Mouse (Mus musculus) liver, adult 2 months (tissue): ENCODE data around the gene Enthd1. TPM values are rescaled to one million over a fixed set of nuclear protein-coding genes. Genes with fewer than 3 reads are reported as not detected.
A peak's percentile ranks its signal among the peaks of the same experiment; 100 is the strongest.
"Not testable (repeated sequence)": the region's sequence is repeated elsewhere in the genome, so short reads cannot be mapped to it uniquely, and the experiment has no call there.

Experiments
- DNase-seq: peaks from one replicate; pipeline ENCODE4 v3.0.0-alpha.2; 2011; ENCODE audit warnings: low read depth, low spot score; ENCODE audit errors: extremely low read depth
- H3K27ac ChIP-seq: fragments of 200-500 bp; replicated peaks from 2 replicates; pipeline ENCODE4 v1.5.1; 2012; ENCODE audit warnings: low read depth, mild to moderate bottlenecking, control low read depth, inconsistent platforms, low read length; ENCODE audit not compliant: insufficient read depth
- H3K27me3 ChIP-seq: fragments of 200-500 bp; 2 replicates; pipeline ENCODE4 v1.6.1; 2012; ENCODE audit warnings: mild to moderate bottlenecking, moderate library complexity, low read length, inconsistent platforms; ENCODE audit not compliant: control insufficient read depth, insufficient read depth
- H3K36me3 ChIP-seq: fragments of 200-500 bp; 2 replicates; pipeline ENCODE4 v1.6.1; 2012; ENCODE audit warnings: low read length, inconsistent platforms; ENCODE audit not compliant: control insufficient read depth, insufficient read depth
- H3K4me1 ChIP-seq: fragments of 200-500 bp; 2 replicates; pipeline ENCODE4 v1.6.1; 2011; ENCODE audit warnings: low read length; ENCODE audit not compliant: control insufficient read depth, insufficient read depth
- H3K4me3 ChIP-seq: fragments of 200-500 bp; 2 replicates; pipeline ENCODE4 v1.5.1; 2011; ENCODE audit warnings: low read depth, mild to moderate bottlenecking, control low read depth, low read length, moderate library complexity; ENCODE audit not compliant: insufficient read depth
- H3K79me2 ChIP-seq: fragments of 200-500 bp; 2 replicates; pipeline ENCODE4 v1.6.1; 2012; ENCODE audit warnings: inconsistent platforms, mild to moderate bottlenecking, low read length, moderate library complexity; ENCODE audit not compliant: control insufficient read depth, insufficient read depth
- H3K9ac ChIP-seq: fragments of 200-500 bp; 2 replicates; pipeline ENCODE4 v1.6.1; 2012; ENCODE audit warnings: low read depth, mild to moderate bottlenecking, control low read depth, inconsistent platforms, low read length
- CTCF ChIP-seq: fragments of 200-500 bp; IDR thresholded peaks from 2 replicates; pipeline ENCODE4 v1.5.1; 2011; ENCODE audit warnings: low read depth, low read length, control low read depth
- POLR2A ChIP-seq: fragments of 200-500 bp; IDR thresholded peaks from 2 replicates; pipeline ENCODE4 v1.6.1; 2011; ENCODE audit warnings: low read length, control low read depth; ENCODE audit not compliant: insufficient read depth; ENCODE audit errors: extremely low read depth
- WGBS: fragments of 180-500 bp; shearing (Covaris S2); methylation state at CpG from one replicate; pipeline ENCODE4 v1.1.7; 2018; 5-methylcytosine and 5-hydroxymethylcytosine counted together
- polyA plus RNA-seq: library from polyadenylated mRNA; depleted of rRNA; stranded (reverse); fragments of >200 nt; gene quantifications from 2 replicates; pipeline ENCODE4 v1.2.3, GENCODE M21; 2012
- total RNA-seq: library from RNA; depleted of rRNA; stranded (reverse); fragments of >200 nt; gene quantifications from 2 replicates; pipeline ENCODE4 v1.2.3, GENCODE M21; 2014

Enthd1 gene
- total and polyA plus RNA-seq, 2 experiments, result not detected

DNA sequence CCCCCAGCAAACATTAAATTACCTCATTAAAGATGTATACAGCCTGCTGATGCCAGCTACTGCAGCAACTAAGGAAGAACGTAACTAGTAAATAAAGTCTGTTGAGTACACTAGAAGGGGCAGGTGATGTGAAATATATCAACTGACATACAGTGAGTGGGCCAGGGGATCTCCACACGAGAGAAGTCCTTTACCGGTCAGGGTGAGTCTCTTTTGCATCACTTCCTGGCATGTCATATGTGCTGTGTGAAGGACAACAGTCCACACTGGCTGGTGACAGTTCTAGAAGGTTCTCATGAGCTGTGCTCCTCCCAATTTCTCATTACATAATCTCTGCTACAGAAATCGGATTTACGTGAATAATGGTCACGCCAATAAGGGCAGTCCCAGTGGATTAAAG lies 27.8 kb upstream of the Enthd1 start:
- H3K9ac ChIP-seq, result no peak overlapping the region
- no peaks in the 10 kb centered on the region for H3K27me3 ChIP-seq
- no peaks in the 10 kb centered on the region for H3K36me3 ChIP-seq
- no peaks in the 10 kb centered on the region for H3K4me1 ChIP-seq
- no peak overlapping the region for H3K27ac ChIP-seq
- TF ChIP-seq POLR2A (no peak), CTCF (no peak)
- DNase-seq, result no peak
- WGBS, result 78% methylated on average over 6 of the region's 6 CpGs
- no peak overlapping the region for H3K4me3 ChIP-seq
- no peaks in the 10 kb centered on the region for H3K79me2 ChIP-seq

DNA sequence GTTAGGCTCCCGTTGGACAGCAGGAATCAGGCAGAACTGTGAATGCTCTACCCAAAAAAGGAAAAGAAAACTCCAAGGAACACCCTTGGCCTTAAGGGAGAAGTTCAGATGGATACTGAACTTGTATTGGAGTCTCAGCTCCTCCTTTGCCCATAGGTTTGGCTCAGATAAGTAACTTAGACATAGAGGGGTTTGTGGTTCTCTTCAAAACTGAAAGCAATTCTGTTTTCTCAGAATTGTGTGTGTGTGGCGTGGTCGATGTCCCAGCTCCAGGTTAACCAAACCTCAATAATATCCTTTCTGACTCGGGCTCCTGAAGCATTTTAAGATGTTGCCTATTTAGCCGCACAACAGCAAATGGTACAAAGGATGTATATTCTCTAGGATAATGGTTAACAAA lies 25.7 kb upstream of the Enthd1 start:
- no peaks in the 10 kb centered on the region for H3K4me1 ChIP-seq
- DNase-seq, result no peak
- no peaks in the 10 kb centered on the region for H3K36me3 ChIP-seq
- TF ChIP-seq CTCF (no peak), POLR2A (no peak)
- no peak overlapping the region for H3K9ac ChIP-seq
- H3K4me3 ChIP-seq, result no peak overlapping the region
- no peak overlapping the region for H3K27ac ChIP-seq
- H3K27me3 ChIP-seq, result no peaks in the 10 kb centered on the region
- WGBS, result 80% methylated on average over 5 of the region's 5 CpGs
- no peaks in the 10 kb centered on the region for H3K79me2 ChIP-seq

DNA sequence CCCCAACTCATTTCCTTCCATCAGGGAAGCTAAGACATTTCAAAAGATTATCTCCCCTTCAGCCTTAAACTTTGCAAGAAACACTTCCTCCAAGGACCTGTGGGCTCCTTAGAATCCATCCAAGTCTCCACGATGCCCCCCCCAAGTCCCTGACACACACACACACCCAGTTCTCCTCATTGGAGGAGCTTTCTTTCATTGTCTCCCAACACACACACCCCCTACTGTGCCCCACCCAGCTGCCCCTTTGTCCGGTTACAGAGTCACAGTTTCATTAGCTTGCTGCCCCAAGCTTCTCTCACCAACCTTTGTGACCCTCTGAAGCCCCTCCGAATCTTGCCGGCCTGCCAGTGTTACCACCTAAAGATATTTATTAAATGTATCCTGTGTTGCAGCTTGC lies 21.3 kb upstream of the Enthd1 start:
- TF ChIP-seq POLR2A (no peak), CTCF (no peak)
- Histone ChIP-seq H3K27ac (no peak overlapping the region), H3K4me1 (no peaks in the 10 kb centered on the region)

DNA sequence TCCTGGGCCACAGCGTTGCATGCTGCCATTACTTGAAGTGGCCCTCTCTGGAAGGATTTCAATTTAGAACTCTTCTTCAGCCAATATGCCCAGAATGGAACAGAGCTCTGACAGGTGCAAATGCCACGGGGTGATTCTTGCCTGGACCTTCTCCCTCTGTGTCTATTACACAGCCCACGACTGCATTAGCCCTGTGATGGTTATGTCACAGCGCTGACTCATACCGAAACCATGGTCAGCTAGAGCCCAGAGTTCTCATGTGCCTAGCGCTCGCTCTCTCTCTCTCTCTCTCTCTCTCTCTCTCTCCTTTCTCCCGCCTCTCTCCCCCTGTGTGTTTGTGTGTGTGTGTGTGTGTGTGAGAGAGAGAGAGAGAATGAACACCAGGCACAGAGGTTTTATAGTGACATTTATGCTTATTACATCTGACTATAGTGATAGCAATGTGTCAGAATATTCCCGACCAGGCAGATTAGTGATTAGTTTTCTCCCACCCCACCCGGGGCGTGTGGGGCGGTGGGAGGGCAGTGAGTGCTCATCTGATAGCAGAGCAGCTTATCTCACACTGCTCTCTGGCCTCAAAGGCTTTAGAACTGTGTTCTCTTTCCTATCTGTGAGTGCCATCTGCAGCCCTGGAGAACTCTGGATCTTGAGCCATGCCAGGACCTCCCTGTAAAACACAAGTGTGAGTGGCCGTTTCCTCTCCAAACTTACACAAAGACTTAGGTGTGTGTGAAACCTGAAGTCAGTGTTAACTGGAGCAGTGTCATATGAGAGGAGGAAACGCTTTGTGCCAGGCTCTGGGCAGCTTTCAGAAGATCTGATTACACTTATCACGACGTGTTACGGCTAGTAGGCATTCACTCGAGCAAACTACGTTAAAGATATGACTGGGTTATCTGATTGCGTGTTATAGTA lies 17.9 kb upstream of the Enthd1 start:
- no peaks in the 10 kb centered on the region for H3K4me1 ChIP-seq
- TF ChIP-seq CTCF, result no peak
- no peak for TF ChIP-seq POLR2A
- peak; percentile 20 for DNase-seq
- WGBS, result 52% methylated on average over 20 of the region's 20 CpGs
- no peak overlapping the region for H3K9ac ChIP-seq
- H3K27me3 ChIP-seq, result peaks cover 3% of the 10 kb centered on the region; the same call in 1 of the 2 replicates
- no peaks in the 10 kb centered on the region for H3K36me3 ChIP-seq
- no peaks in the 10 kb centered on the region for H3K79me2 ChIP-seq
- no peak overlapping the region for H3K4me3 ChIP-seq
- H3K27ac ChIP-seq, result no peak overlapping the region

More for the DNA sequence above, 21.3 kb upstream of the Enthd1 start:
- Histone ChIP-seq H3K36me3 (no peaks in the 10 kb centered on the region), H3K27me3 (no peaks in the 10 kb centered on the region), H3K79me2 (no peaks in the 10 kb centered on the region), H3K9ac (no peak overlapping the region), H3K4me3 (no peak overlapping the region)
- WGBS, result 50% methylated on average over 4 of the region's 4 CpGs
- DNase-seq, result no peak

DNA sequence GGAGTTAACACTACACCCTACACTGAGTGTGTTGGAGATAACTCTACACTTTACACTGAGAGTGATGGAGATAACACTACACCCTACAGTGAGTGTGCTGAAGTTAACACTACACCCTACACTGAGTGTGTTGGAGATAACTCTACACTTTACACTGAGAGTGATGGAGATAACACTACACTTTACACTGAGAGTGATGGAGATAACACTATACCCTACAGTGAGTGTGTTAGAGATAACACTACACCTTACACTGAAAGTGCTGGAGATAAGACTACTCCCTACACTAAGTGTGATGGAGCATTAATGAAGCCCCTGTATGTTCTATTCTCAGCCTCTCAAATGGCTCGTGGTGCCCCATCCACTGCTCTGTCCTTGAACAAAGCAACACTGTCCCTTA lies 15.6 kb upstream of the Enthd1 start:
- not testable (repeated sequence) for H3K27ac ChIP-seq, H3K79me2 ChIP-seq, H3K36me3 ChIP-seq, H3K9ac ChIP-seq, H3K27me3 ChIP-seq, DNase-seq, H3K4me1 ChIP-seq, H3K4me3 ChIP-seq
- 63% methylated on average over 1 of the region's 1 CpGs for WGBS

DNA sequence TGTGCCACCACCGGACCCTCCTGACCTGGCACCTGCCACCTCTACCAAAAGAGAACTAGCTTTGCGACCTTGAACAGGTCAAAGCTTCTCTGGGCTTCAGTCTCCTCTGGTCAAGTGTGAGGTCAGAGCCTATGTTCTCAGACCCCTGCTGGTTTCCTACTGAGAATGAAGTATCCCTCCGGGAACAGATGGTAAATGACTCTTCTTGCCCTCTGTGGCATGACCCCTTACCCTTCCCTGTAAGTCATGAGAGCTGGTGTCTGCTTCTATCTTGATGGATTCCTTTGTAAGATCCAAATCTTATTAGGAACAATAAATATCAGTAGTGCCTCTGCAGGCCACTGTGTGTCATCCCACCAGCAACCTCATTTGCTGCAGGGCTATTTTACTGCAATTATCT lies 14.2 kb upstream of the Enthd1 start:
- Histone ChIP-seq H3K79me2 (no peaks in the 10 kb centered on the region), H3K27ac (no peak overlapping the region), H3K4me1 (no peaks in the 10 kb centered on the region), H3K9ac (no peak overlapping the region), H3K36me3 (no peaks in the 10 kb centered on the region), H3K27me3 (peaks cover 6% of the 10 kb centered on the region; the same call in 1 of the 2 replicates), H3K4me3 (no peak overlapping the region)
- TF ChIP-seq POLR2A, result no peak
- no peak for TF ChIP-seq CTCF
- DNase-seq, result no peak
- WGBS, result 74% methylated on average over 3 of the region's 3 CpGs
